9 mouse cellular contexts compared by ENCODE assay signal in genomic region chr3:102249401-102249991, GRCm38 (mm10). TPM values are rescaled to one million over a fixed set of nuclear protein-coding genes. Genes with fewer than 3 reads are reported as not detected.
A peak's percentile ranks its signal among the peaks of the same experiment; 100 is the strongest.
DNase-seq lines count a peak whose midpoint lies in the region; ATAC-seq and TF ChIP-seq lines count a peak whose summit lies in the region.
"Had no signal": no experiment of that assay in that cellular context is flagged by ENCODE, and none has a peak within 500 bp of the region (broad histone marks: within the 10 kb centered on the region; RNA-seq: fewer than 3 reads in every experiment).

No protein-coding gene starts in this region.

- H3K36me3 ChIP-seq in forebrain, embryonic 16.5 days (ENCODE audit: control insufficient read depth, insufficient read depth): no peaks in the 10 kb centered on the region
- no peaks in the 10 kb centered on the region for H3K36me3 ChIP-seq in midbrain, postnatal 0 days (ENCODE audit: insufficient read depth, low read length)

- DNase-seq in NIH3T3 (ENCODE audit: low read depth): peak; percentile 89
- peak; percentile 81 for DNase-seq in brain, adult 2 months (ENCODE audit: low read depth, low spot score)
- DNase-seq in kidney, adult 18-20 months: peak; percentile 65
- DNase-seq in left cerebral cortex, postnatal 36 days (ENCODE audit: low spot score in 2 of 2): peak; percentile 54 to 61
- DNase-seq in midbrain, postnatal 0 days (ENCODE audit: low spot score): peak; percentile 90
- peak; percentile 43 for DNase-seq in urinary bladder, postnatal 25 days (ENCODE audit: low spot score)

- peak; percentile 81 for ATAC-seq in forebrain, embryonic 16.5 days
- peak; percentile 55 for ATAC-seq in midbrain, postnatal 0 days (ENCODE audit: low FRiP score)
- ATAC-seq in erythroblast, adult 5-6 weeks (replicated peaks; ENCODE audit: low FRiP score, poor library complexity, severe bottlenecking): no peak

- no peaks in the 10 kb centered on the region for H3K27me3 ChIP-seq in forebrain, embryonic 16.5 days (replicated peaks; ENCODE audit: control insufficient read depth, insufficient read depth, low read length)
- no peaks in the 10 kb centered on the region for H3K27me3 ChIP-seq in midbrain, postnatal 0 days (ENCODE audit: insufficient read depth, low read length)

- no peak overlapping the region for H3K4me3 ChIP-seq in forebrain, embryonic 16.5 days (replicated peaks; ENCODE audit: low read length)
- no peak overlapping the region for H3K4me3 ChIP-seq in midbrain, postnatal 0 days (ENCODE audit: low read depth, low read length)

- no peak overlapping the region for H3K4me2 ChIP-seq in forebrain, embryonic 16.5 days (ENCODE audit: low read length)
- no peak overlapping the region for H3K4me2 ChIP-seq in midbrain, postnatal 0 days (ENCODE audit: low read depth, low read length, poor library complexity, severe bottlenecking)

- H3K4me1 ChIP-seq in forebrain, embryonic 16.5 days (replicated peaks; ENCODE audit: control insufficient read depth, insufficient read depth, low read length): no peaks in the 10 kb centered on the region
- no peaks in the 10 kb centered on the region for H3K4me1 ChIP-seq in midbrain, postnatal 0 days (ENCODE audit: insufficient read depth, low read length)

- H3K9me3 ChIP-seq in forebrain, embryonic 16.5 days (ENCODE audit: control insufficient read depth, low read length): no peaks in the 10 kb centered on the region
- no peaks in the 10 kb centered on the region for H3K9me3 ChIP-seq in midbrain, postnatal 0 days (ENCODE audit: low read length)

- peak; percentile 97 for TF ChIP-seq CTCF in midbrain, postnatal 0 days (IDR thresholded peaks at IDR 0.05)

- intact Hi-C loops in left cerebral cortex, postnatal 36 days (cut with DNase I): loop anchor here (2.0 to 10.0 kb wide), 3 partner anchors 365 to 555 kb away; no protein-coding TSS in a partner anchor

- H3K27ac ChIP-seq in forebrain, embryonic 16.5 days (ENCODE audit: low read length): no peak overlapping the region
- no peak overlapping the region for H3K27ac ChIP-seq in midbrain, postnatal 0 days (ENCODE audit: low read depth, low read length)

- H3K9ac ChIP-seq in forebrain, embryonic 16.5 days (replicated peaks; ENCODE audit: low read depth, low read length): no peak overlapping the region
- H3K9ac ChIP-seq in midbrain, postnatal 0 days (replicated peaks; ENCODE audit: low read length, poor library complexity, severe bottlenecking): no peak overlapping the region

- WGBS in forebrain, embryonic 16.5 days: 57% methylated on average over 9 of the region's 9 CpGs
- WGBS in midbrain, postnatal 0 days: 56% methylated on average over 9 of the region's 9 CpGs

RNA-seq across cellular contexts. Expression of gene Vangl1, which starts 45.0 kb away (rescaled TPM):
- polyA plus RNA-seq in forebrain, embryonic 16.5 days (2015; fragmentation: Nextera tagmentation; extraction: Ambion mirVana): 6.3 and 8.0 TPM in 2 replicates
- total RNA-seq in left cerebral cortex, postnatal 36 days (2021): 1 to 10 TPM; 3.4 to 6.0 TPM
- 16.8 and 22.5 TPM in 2 replicates for total RNA-seq in midbrain, postnatal 0 days (2014; rRNA removed)
- 7.1 and 8.9 TPM in 2 replicates for polyA plus RNA-seq in midbrain, postnatal 0 days (2015; fragmentation: Nextera tagmentation; extraction: Ambion mirVana)
- 54.0 and 65.0 TPM in 2 replicates for total RNA-seq in erythroblast, adult 5-6 weeks (2015; ENCODE audit: low replicate concordance)
- 178 and 194 TPM in 2 replicates for total RNA-seq in erythroblast, adult 5-6 weeks (2017; ENCODE audit: low replicate concordance)
- total RNA-seq: neutrophil, adult 5-6 weeks had no signal
